Mouse (Mus musculus): ENCODE data around the gene Gm13420. TPM values are rescaled to one million over a fixed set of nuclear protein-coding genes. Genes with fewer than 3 reads are reported as not detected.
"Not testable (repeated sequence)": the region's sequence is repeated elsewhere in the genome, so short reads cannot be mapped to it uniquely, and the experiment has no call there.

Gene Gm13420
- total RNA-seq (2021) = not detected
- long read RNA-seq, experiment 1 = 0 reads
- long read RNA-seq, experiment 2 = 0 reads

- DNase-seq = no peak
- intact Hi-C loops (cut with DNase I) = no loop called here
Measured at GRCm38 (mm10) chr2:29751497-29751896, at the start of gene Gm13420. TSS of gene Gm13420 (minus strand) at chr2:29751685.

GRCm38 (mm10) chr2:29792772-29793487, 41.4 kb upstream of the Gm13420 start:
- DNase-seq = no peak

DNA sequence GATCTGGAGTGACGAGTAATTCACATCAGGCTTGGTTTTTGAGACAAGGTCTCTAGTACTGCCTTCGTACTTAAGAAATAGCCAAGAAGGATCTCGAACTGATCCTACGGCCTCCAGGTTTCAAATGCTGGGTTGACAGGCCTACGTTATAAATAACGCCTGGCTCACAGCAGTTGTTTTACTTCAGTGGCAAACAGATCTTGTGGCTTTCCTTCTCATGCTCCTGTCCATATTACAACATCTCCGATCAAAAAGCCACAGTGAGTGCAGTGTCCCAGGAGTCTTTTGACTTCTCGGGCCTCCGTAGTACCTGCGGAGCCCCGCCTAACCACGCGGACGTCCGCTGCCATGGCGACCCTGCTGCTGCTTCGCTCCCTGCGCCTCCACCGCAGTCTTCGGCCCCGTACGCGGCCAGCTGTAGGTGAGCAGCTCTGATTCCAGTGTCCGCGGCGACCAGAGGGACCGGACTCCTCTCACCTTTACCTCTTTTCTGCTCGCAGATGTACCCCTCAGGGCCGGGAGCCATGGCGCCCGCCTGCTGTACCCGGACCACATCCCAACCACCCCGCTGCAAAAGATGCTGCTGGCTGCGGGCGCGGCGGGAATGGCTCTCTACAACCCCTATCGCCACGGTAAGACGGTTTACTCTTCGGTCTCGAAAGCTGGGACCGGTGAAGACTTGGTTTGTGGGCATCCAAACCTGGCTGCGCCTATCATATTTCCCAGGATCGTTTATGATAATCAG, 36.6 kb upstream of the Gm13420 start, which contains the start of gene Trub2:
Gene Trub2, minus strand, starts transcription at position 566 of the 745 bp plus-strand sequence.
- intact Hi-C loops (cut with DNase I) = no loop called here
- peak; percentile 79 to 82 for DNase-seq

More at GRCm38 (mm10) chr2:29792772-29793487, 41.4 kb upstream of the Gm13420 start:
- intact Hi-C loops (cut with DNase I) = no loop called here

DNA sequence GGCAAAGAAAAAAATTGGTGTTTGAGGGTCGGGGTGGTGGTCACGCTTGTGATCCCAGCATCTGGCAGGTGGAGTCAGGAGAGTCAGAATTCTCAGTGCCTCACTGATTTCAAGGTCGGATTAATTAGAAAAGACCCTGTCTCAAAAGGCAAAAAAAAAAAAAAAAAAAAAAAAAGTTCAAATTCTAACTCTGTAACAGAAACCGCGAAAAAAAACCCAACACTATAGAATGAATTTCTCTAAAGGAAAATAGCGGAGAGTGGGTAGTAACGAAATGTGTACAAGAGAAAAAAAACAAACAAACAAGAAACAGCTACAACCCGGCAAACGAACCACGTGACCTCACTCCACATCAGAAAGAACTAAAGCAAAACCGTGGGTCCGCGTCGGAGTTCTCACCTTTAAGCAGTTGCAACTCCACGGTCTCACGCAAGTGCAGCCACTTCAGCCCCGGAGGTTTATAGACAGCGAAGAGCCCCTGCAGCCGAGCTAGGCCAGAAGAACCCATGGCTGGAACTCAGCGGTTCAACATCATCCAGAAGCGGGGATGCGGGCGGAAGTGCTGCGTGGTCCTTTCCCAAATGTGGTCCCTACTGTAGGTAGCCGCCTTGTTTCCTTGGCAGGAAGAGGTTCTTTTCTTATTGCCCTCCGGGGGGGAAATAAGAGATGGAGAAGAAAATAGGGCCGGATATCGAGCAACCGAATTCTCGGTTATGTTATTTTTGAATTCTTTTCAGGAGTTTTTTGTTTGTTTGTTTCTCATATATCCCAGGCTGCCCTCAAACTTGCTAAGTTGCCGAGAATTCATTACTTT, 35.8 kb upstream of the Gm13420 start, which contains the start of gene Coq4:
Gene Coq4, plus strand, starts transcription at position 390 of the 814 bp plus-strand sequence.
- peak; percentile 83 to 93 for DNase-seq
- intact Hi-C loops (cut with DNase I) = no loop called here

- intact Hi-C loops (cut with DNase I) = no loop called here
- no peak for DNase-seq
Measured at GRCm38 (mm10) chr2:29784290-29784689, 32.8 kb upstream of the Gm13420 start.

DNA sequence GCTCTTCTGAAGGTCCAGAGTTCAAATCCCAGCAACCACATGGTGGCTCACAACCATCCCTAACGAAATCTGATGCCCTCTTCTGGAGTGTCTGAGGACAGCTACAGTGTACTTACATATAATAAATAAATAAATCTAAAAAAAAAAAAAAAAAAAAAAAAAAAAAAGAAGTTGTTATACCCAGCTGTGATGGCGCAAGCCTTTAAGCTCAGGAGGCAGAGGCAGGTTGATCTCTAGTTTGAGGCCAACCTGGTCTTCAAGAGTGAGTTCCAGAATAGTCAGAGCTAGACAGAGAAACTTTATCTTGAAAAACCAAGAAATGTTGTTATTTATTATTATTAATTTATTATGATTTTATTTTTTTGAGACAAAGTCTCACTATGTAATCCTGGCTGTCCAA, 29.8 kb upstream of the Gm13420 start:
- DNase-seq; intact Hi-C loops (cut with DNase I): not testable (repeated sequence)

GRCm38 (mm10) chr2:29773323-29773722, 21.8 kb upstream of the Gm13420 start:
- no peak for DNase-seq
- intact Hi-C loops (cut with DNase I) = no loop called here

GRCm38 (mm10) chr2:29771611-29772461, 20.4 kb upstream of the Gm13420 start:
- intact Hi-C loops (cut with DNase I) = no loop called here
- DNase-seq = no peak

- intact Hi-C loops (cut with DNase I) = no loop called here
Measured at GRCm38 (mm10) chr2:29770162-29770561, 18.7 kb upstream of the Gm13420 start.

GRCm38 (mm10) chr2:29768901-29769300, 17.4 kb upstream of the Gm13420 start:
- intact Hi-C loops (cut with DNase I) = loop anchor here (5.0 kb wide), 1 partner anchor 88 kb away; no protein-coding TSS in a partner anchor

More at GRCm38 (mm10) chr2:29770162-29770561, 18.7 kb upstream of the Gm13420 start:
- no peak for DNase-seq

GRCm38 (mm10) chr2:29767976-29768709, 16.7 kb upstream of the Gm13420 start:
- intact Hi-C loops (cut with DNase I) = loop anchor here (2.0 to 5.0 kb wide), 2 partner anchors 49 to 89 kb away; no protein-coding TSS in a partner anchor
- DNase-seq = no peak

More at GRCm38 (mm10) chr2:29768901-29769300, 17.4 kb upstream of the Gm13420 start:
- no peak for DNase-seq

DNA sequence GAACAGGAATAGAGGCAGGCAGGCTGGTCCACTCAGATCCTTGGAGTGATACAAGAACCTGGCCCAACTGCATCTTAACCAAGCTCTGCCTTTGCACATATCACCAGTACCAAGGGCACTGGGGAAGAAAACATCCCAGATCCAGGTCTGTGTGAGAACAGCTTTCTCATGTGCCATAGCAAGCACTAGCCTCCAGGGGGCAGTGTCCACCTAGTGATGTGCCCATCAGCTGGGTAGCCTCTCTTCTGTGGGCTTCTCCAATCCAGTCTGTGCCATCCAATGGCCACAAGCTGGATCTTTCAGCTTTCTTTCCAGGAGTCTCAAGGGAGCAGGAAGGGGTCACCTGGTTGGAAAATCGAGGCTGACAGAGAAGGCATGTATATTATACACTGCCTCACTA, 13.3 kb upstream of the Gm13420 start:
- peak; percentile 66 to 73 for DNase-seq
- intact Hi-C loops (cut with DNase I) = loop anchor here (5.0 kb wide), 1 partner anchor 92 kb away; no protein-coding TSS in a partner anchor

GRCm38 (mm10) chr2:29755693-29756092, 4.2 kb upstream of the Gm13420 start:
- intact Hi-C loops (cut with DNase I) = no loop called here

DNA sequence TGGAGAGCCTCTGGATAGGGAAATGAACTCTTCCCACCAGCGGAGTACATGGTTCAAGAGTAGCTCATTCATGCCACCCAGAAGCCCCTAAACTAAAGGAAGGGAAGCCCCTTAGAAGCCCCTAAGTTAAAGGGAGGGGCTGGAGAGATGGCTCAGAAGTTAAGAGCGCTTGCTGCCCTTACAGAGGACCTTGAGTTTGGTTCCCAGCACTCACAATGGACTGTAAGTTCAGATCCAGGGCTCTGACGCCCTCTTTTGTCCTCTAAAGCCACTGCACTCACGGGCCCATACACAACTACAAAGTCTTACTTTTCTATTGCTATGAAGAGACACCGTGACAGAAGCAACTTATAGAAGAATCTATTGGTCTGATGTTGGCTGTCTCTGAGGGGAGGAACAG, 912 bp upstream of the Gm13420 start:
- no peak for DNase-seq
- intact Hi-C loops (cut with DNase I) = no loop called here

More at GRCm38 (mm10) chr2:29755693-29756092, 4.2 kb upstream of the Gm13420 start:
- no peak for DNase-seq

DNA sequence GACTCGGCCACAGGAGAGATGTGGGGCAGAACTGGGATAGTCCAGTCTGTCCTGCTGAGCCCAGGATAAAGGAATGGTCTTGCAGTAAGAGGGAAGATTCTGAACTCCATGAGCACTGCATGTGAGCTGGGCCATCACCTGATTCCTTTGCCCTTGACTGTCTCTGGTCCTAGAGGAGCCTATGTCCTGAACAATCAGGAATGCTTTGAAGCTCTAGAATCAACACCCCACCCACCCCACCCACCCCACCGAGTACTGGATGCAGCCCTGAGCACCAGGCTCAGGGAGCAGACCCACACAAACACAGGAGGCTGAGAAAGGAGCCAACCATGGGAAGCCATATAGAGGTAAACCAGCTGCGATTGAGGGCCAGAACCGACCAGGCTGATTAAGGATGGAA, 3.0 kb downstream of the Gm13420 start:
- intact Hi-C loops (cut with DNase I) = no loop called here
- no peak for DNase-seq

GRCm38 (mm10) chr2:29747852-29748251, 3.6 kb downstream of the Gm13420 start:
- intact Hi-C loops (cut with DNase I) = no loop called here
- no peak for DNase-seq

- intact Hi-C loops (cut with DNase I) = no loop called here
Measured at GRCm38 (mm10) chr2:29747188-29747782, 4.2 kb downstream of the Gm13420 start.

GRCm38 (mm10) chr2:29744256-29744655, 7.2 kb downstream of the Gm13420 start:
- DNase-seq = no peak

More at GRCm38 (mm10) chr2:29747188-29747782, 4.2 kb downstream of the Gm13420 start:
- no peak for DNase-seq

More at GRCm38 (mm10) chr2:29744256-29744655, 7.2 kb downstream of the Gm13420 start:
- intact Hi-C loops (cut with DNase I) = no loop called here
